Mouse (Mus musculus): ENCODE results near the gene Podxl. TPM values are rescaled to one million over a fixed set of nuclear protein-coding genes. Genes with fewer than 3 reads are reported as not detected.

Podxl gene
- polyA plus RNA-seq, 1 experiment from 2014 or later: 37.0 TPM

DNA sequence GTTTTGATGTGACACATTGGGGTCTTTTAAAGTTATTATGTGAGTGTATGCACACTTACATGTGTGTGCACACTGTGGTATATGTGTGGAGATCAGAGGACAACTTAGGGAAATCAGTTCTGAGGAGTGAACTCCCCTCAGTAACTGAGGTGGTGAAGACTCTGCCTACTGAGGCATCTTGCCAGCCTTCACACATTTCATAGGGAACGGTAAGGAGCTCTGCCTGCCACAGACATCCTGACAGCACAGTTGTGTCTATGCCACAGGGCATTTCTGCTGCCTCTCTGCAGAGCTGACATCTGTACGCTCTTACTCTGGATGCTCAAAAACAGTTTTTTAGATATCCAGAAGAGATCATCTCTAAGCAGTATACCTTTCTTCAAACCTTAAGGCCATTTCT is 67.6 kb downstream of the Podxl start:
- Histone ChIP-seq H3K9ac (no peak overlapping the region), H3K4me3 (no peak overlapping the region), H3K4me1 (no peaks in the 10 kb centered on the region), H3K4me2 (no peak overlapping the region), H3K27ac (no peak overlapping the region), H3K36me3 (peaks cover 26% of the 10 kb centered on the region), H3K9me3 (no peaks in the 10 kb centered on the region), H3K27me3 (no peaks in the 10 kb centered on the region)
- no peak for ATAC-seq (ENCODE audit: borderline replicate concordance, extremely low read depth, low FRiP score, low TSS enrichment)
- WGBS: 78% methylated on average over 2 of the region's 2 CpGs

DNA sequence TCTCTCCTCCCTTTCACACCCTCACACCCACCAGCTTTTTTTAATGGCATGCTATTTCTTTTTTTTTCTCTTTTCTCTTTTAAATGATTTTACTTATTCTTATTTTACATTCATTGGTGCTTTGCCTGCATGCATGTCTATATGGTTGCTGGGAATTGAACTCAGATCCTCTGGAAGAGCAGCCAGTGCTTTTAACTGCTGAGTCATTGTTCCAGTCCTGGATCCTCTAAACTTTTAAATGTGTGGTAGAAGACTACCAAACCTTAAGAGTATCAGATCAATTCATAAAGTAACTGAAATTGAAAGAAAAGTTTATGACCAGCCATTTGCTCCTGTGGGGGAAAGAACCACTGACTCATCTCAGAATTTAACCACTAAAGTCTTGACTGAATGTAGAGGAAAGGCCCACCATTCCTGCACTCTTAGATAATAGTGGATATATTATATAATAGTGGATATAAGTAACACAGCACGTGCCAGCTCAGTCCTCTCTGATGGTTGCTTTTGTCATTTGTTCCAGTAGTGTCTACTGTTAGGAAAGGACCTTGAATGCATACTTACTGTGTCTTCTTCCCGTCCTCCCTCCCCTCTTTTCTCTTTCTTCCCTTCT is 68.6 kb downstream of the Podxl start:
- Histone ChIP-seq H3K36me3 (peaks cover 34% of the 10 kb centered on the region), H3K4me2 (no peak overlapping the region), H3K27ac (no peak overlapping the region), H3K9ac (no peak overlapping the region), H3K27me3 (no peaks in the 10 kb centered on the region), H3K4me1 (no peaks in the 10 kb centered on the region), H3K4me3 (no peak overlapping the region), H3K9me3 (no peaks in the 10 kb centered on the region)
- no peak for ATAC-seq (ENCODE audit: borderline replicate concordance, extremely low read depth, low FRiP score, low TSS enrichment)
- 67% methylated on average over 2 of the region's 2 CpGs for WGBS

DNA sequence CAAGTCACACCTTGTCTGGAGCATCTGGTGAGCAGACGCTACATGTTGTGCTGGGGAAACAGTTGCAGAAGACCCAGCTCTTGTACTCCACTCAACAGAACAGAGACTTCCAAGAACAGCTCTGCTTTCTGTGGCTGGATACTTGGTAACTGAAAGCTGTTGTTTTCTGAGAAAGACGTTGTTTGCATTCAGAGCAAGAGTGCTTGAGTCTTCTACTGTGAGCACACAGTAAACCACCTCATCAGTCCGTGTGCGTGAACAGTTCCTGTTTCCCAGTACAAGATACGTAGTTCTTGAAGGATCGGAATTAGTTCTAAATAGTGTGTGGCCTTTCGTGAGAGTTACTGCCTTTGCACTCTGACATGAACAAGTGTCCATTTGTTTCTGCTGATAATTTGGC is 73.8 kb downstream of the Podxl start:
- no peaks in the 10 kb centered on the region for H3K27me3 ChIP-seq
- H3K9ac ChIP-seq: no peak overlapping the region
- WGBS: 85% methylated on average over 7 of the region's 7 CpGs
- H3K27ac ChIP-seq: no peak overlapping the region
- no peak overlapping the region for H3K4me3 ChIP-seq
- no peaks in the 10 kb centered on the region for H3K9me3 ChIP-seq
- H3K36me3 ChIP-seq: peaks cover 35% of the 10 kb centered on the region
- H3K4me2 ChIP-seq: no peak overlapping the region
- no peak for ATAC-seq (ENCODE audit: borderline replicate concordance, extremely low read depth, low FRiP score, low TSS enrichment)
- H3K4me1 ChIP-seq: no peaks in the 10 kb centered on the region

DNA sequence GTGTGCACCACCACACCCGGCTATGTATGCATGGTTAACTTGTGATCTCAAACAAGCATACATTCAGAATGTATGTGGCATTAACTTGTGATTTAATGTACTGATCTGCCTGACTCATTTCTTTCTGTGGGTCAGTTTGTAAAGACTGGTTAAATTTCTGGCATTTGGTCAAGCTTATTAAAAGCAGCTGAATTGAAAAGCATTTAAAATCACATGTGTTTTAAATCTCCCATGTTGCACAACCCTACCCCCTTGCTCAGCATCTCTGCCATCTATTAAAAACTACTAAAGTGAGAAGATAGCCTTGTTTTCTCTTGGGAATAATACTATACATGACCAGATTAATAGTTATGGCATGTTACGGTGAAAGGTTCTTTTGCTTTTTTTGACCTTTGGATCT is 77.2 kb downstream of the Podxl start:
- no peak for ATAC-seq (ENCODE audit: borderline replicate concordance, extremely low read depth, low FRiP score, low TSS enrichment)
- Histone ChIP-seq H3K9ac (no peak overlapping the region), H3K4me1 (no peaks in the 10 kb centered on the region), H3K4me3 (no peak overlapping the region), H3K4me2 (no peak overlapping the region), H3K9me3 (no peaks in the 10 kb centered on the region), H3K36me3 (peaks cover 26% of the 10 kb centered on the region), H3K27ac (no peak overlapping the region), H3K27me3 (no peaks in the 10 kb centered on the region)
- 96% methylated on average over 2 of the region's 2 CpGs for WGBS

DNA sequence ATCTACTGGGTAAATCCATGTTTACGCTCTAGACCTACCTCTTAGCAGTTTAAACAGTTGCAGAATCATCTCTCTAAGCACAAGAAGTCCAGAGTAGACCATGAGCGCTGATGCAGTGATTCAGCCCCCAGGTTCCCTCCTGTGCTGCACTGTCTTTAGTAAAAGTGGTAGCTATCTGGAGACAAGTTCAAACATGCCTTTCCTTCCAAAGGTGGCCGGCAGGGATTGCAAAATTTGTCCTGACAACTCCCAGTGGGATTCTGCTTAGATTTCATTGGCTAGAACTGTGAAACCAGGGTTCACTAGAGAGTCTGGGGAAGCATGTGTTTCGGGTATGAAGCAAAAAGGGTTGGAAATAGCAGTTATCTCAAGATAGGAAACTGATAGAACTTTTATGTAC is 83.8 kb downstream of the Podxl start:
- no peaks in the 10 kb centered on the region for H3K27me3 ChIP-seq
- no peaks in the 10 kb centered on the region for H3K4me1 ChIP-seq
- H3K9me3 ChIP-seq: no peaks in the 10 kb centered on the region
- H3K36me3 ChIP-seq: peaks cover 13% of the 10 kb centered on the region
- H3K4me3 ChIP-seq: no peak overlapping the region
- no peak overlapping the region for H3K9ac ChIP-seq
- ATAC-seq (ENCODE audit: borderline replicate concordance, extremely low read depth, low FRiP score, low TSS enrichment): no peak
- 82% methylated on average over 4 of the region's 4 CpGs for WGBS
- no peak overlapping the region for H3K4me2 ChIP-seq
- H3K27ac ChIP-seq: no peak overlapping the region

DNA sequence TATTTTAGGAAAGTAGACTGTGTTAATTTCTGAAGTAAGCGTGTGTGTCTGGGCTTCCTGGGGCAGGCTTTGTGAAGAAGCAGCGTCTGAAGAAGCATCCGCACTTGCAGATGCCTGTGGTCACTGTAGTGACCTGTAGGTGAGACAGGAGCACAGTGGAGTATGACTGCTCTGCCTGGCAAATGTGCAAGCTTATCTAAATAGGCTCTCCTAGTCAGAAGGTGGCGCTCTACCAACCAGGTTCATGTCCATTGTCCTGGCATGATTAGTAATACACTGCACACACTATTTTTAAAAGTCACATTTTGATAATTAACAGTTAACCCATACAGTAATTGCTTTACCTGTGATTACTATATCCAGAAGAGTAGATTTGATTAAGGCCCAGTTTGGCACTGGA is 85.6 kb downstream of the Podxl start:
- no peak overlapping the region for H3K4me2 ChIP-seq
- no peaks in the 10 kb centered on the region for H3K9me3 ChIP-seq
- H3K27ac ChIP-seq: no peak overlapping the region
- no peak overlapping the region for H3K9ac ChIP-seq
- no peak for ATAC-seq (ENCODE audit: borderline replicate concordance, extremely low read depth, low FRiP score, low TSS enrichment)
- H3K27me3 ChIP-seq: no peaks in the 10 kb centered on the region
- peaks cover 23% of the 10 kb centered on the region for H3K36me3 ChIP-seq
- 63% methylated on average over 4 of the region's 4 CpGs for WGBS
- no peaks in the 10 kb centered on the region for H3K4me1 ChIP-seq
- H3K4me3 ChIP-seq: no peak overlapping the region

Other genes with a start within 250 kb of the Podxl start
- 210 and 213 TPM in 2 replicates for gene Mkln1, start 165.2 kb downstream of the Podxl start, polyA plus RNA-seq (2015; fragmentation: Nextera tagmentation; extraction: Ambion mirVana)